Mouse (Mus musculus) liver, embryonic 12.5 days (tissue): ENCODE results near the gene Gm36864. TPM values are rescaled to one million over a fixed set of nuclear protein-coding genes. Genes with fewer than 3 reads are reported as not detected.
"Not testable (repeated sequence)": the region's sequence is repeated elsewhere in the genome, so short reads cannot be mapped to it uniquely, and the experiment has no call there.

ENCODE experiments used
- ATAC-seq: fragments of 200-750 bp; cut with Nextera tagmentation; 2 replicates; pipeline ENCODE4 v1.8.0; 2017; ENCODE audit warnings: moderate number of reproducible peaks, mild to moderate bottlenecking, moderate library complexity
- H3K27ac ChIP-seq: fragments of 300-500 bp; sonication (generic); 2 replicates; pipeline ENCODE4 v1.5.1; 2016; ENCODE audit warnings: mild to moderate bottlenecking
- H3K27me3 ChIP-seq: fragments of 300-500 bp; sonication (generic); replicated peaks from 2 replicates; pipeline ENCODE4 v1.6.1; 2016; ENCODE audit warnings: mild to moderate bottlenecking, moderate library complexity
- H3K36me3 ChIP-seq: fragments of 300-500 bp; sonication (generic); 2 replicates; pipeline ENCODE4 v1.6.1; 2016; ENCODE audit warnings: mild to moderate bottlenecking, moderate library complexity
- H3K4me1 ChIP-seq: fragments of 300-500 bp; sonication (generic); 2 replicates; pipeline ENCODE4 v1.6.1; 2016
- H3K4me2 ChIP-seq: fragments of 300-500 bp; sonication (generic); 2 replicates; pipeline ENCODE4 v1.6.1; 2016; ENCODE audit warnings: mild to moderate bottlenecking, moderate library complexity
- H3K4me3 ChIP-seq: fragments of 300-500 bp; sonication (generic); 2 replicates; pipeline ENCODE4 v1.5.1; 2016; ENCODE audit warnings: mild to moderate bottlenecking, moderate library complexity
- H3K9ac ChIP-seq: fragments of 300-500 bp; sonication (generic); 2 replicates; pipeline ENCODE4 v1.6.1; 2016; ENCODE audit warnings: mild to moderate bottlenecking, moderate library complexity
- H3K9me3 ChIP-seq: fragments of 300-500 bp; sonication (generic); replicated peaks from 2 replicates; pipeline ENCODE4 v1.6.1; 2016; ENCODE audit warnings: mild to moderate bottlenecking, moderate library complexity
- WGBS: fragments of 180-500 bp; shearing (Covaris S2); methylation state at CpG from one replicate; pipeline ENCODE4 v1.1.7; 2016; ENCODE audit not compliant: insufficient replicate concordance; 5-methylcytosine and 5-hydroxymethylcytosine counted together
- polyA plus RNA-seq: library from polyadenylated mRNA; unstranded; fragments of >200 nt; fragmentation: Nextera tagmentation; extraction: Ambion mirVana; gene quantifications from 2 replicates; pipeline ENCODE4 v1.2.1, GENCODE M21; 2016

The Gm36864 gene
- polyA plus RNA-seq: 0.08 TPM in 1 of 2 replicates, not detected in the other

DNA sequence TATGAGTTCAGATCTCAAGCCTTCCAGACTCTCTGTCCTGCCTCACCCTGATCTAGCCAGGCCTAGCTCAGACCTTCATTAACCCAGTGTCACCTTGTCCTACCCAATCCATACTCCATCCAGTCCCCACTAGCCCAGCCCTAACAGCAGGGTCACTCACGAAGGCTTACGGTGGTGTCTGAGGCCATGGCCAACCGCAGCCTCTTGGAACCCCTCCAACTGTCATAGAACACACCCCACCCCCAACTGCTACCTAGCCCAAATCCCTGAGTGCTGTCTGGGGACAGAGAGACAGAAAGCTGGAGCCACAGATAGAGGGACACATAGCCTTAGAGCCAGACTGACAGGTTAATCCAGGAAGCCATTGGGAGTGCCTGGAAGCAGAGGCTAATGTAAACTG lies at the start of gene Gm36864:
Gene Gm36864, plus strand, starts transcription at position 269 of the 400 bp plus-strand sequence.
- Histone ChIP-seq H3K9ac (no peak within 1 kb of the TSS), H3K4me1 (peaks cover 12% of the 10 kb centered on the region), H3K9me3 (no peaks in the 10 kb centered on the region), H3K4me3 (no peak within 1 kb of the TSS), H3K4me2 (no peak within 1 kb of the TSS), H3K27me3 (peaks cover 7% of the 10 kb centered on the region; the same call in 1 of the 2 replicates), H3K36me3 (no peaks in the 10 kb centered on the region), H3K27ac (no peak within 1 kb of the TSS)
- ATAC-seq: no peak
- WGBS: 75% methylated on average over 3 of the region's 3 CpGs

DNA sequence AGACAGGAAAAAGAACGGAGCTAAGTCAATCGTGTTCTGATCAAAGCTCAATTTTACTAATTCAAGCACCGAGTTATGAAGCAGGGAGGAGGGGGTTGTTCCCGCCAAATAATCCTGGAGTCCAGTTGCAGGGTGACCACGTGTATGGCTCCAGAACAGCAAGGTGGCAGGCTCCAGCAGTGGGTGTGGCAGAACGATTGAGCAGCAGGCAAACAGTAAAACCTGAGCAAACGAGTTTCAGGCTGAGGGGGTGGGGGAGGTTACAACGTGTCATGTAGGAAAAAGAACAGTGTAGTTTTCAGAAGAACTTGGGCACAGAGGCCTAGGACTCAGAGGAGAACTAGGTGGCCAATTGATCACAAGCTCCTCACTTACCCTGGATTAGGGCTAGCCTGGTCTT lies 49.5 kb upstream of the Gm36864 start:
- not testable (repeated sequence) for H3K4me1 ChIP-seq, H3K4me2 ChIP-seq, H3K27me3 ChIP-seq, H3K9me3 ChIP-seq, H3K36me3 ChIP-seq, ATAC-seq, H3K9ac ChIP-seq, H3K27ac ChIP-seq, H3K4me3 ChIP-seq
- WGBS: 54% methylated on average over 8 of the region's 8 CpGs

DNA sequence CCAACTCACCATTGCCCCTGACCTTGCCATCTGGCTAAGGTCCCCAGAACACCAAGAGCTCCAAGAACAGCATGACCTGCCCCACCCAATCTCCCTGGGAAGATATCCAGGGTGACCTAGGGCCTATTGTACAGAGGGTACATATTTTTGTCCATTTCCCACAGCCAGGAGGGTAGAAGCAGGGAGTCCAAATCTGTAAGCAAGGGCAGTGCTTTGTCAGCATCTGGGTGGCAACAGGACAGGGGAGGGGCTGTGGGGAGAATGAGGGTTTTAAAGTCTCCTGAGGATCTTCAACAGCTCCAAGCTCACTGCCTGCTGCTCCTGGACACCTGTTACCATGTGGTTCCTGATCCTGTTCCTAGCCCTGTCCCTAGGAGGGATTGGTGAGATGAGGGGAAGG lies 48.0 kb upstream of the Gm36864 start, which contains the start of gene Klk1b24:
Gene Klk1b24, plus strand, starts transcription at position 301 of the 400 bp plus-strand sequence.
- H3K9ac ChIP-seq, ATAC-seq, H3K4me3 ChIP-seq, H3K9me3 ChIP-seq, H3K27me3 ChIP-seq, H3K27ac ChIP-seq, H3K4me2 ChIP-seq, H3K4me1 ChIP-seq, H3K36me3 ChIP-seq: not testable (repeated sequence)

- ATAC-seq, H3K27me3 ChIP-seq, H3K4me3 ChIP-seq, H3K9me3 ChIP-seq, H3K36me3 ChIP-seq, H3K4me1 ChIP-seq, H3K4me2 ChIP-seq, H3K27ac ChIP-seq, H3K9ac ChIP-seq: not testable (repeated sequence)
- 56% methylated on average over 1 of the region's 1 CpGs for WGBS
These were observed 42.5 kb upstream of the Gm36864 start for GRCm38 (mm10) chr7:44193466-44193865.

GRCm38 (mm10) chr7:44197891-44198290 lies 38.1 kb upstream of the Gm36864 start, which contains the start of gene Klk1b3:
Klk1b3 (plus strand) TSS chr7:44198191.
- no peak for ATAC-seq
- Histone ChIP-seq H3K4me3 (no peak within 1 kb of the TSS), H3K36me3 (no peaks in the 10 kb centered on the region), H3K27me3 (no peaks in the 10 kb centered on the region), H3K4me1 (no peaks in the 10 kb centered on the region), H3K4me2 (no peak within 1 kb of the TSS), H3K9me3 (no peaks in the 10 kb centered on the region), H3K27ac (no peak within 1 kb of the TSS), H3K9ac (no peak within 1 kb of the TSS)
- WGBS: 43% methylated on average over 3 of the region's 3 CpGs

DNA sequence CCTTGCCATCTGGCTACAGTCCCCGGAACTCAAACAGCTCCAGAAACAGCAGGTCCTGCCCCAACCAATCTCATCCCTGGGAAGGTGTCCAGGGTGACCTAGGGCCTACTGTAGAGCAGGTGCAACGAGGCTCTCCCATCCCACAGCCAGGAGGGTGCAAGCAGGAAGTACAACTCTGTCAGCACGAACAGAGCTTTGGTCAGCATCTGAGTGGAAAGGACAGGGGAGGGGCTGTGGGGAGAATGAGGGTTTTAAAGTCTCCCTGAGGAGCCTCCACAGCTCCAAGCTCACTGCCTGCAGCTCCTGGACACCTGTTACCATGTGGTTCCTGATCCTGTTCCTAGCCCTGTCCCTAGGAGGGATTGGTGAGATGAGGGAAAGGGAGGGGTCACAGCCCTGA lies 28.8 kb upstream of the Gm36864 start, which contains the start of gene Klk1b4:
Gene Klk1b4, plus strand, starts transcription at position 301 of the 400 bp plus-strand sequence.
- WGBS: 34% methylated on average over 3 of the region's 3 CpGs
- not testable (repeated sequence) for H3K9me3 ChIP-seq, H3K4me2 ChIP-seq, H3K9ac ChIP-seq, ATAC-seq, H3K27me3 ChIP-seq, H3K4me1 ChIP-seq, H3K27ac ChIP-seq, H3K36me3 ChIP-seq, H3K4me3 ChIP-seq

GRCm38 (mm10) chr7:44208307-44208706 lies 27.7 kb upstream of the Gm36864 start:
- ATAC-seq: no peak
- Histone ChIP-seq H3K36me3 (no peaks in the 10 kb centered on the region), H3K4me1 (no peaks in the 10 kb centered on the region), H3K4me2 (no peak overlapping the region), H3K27me3 (no peaks in the 10 kb centered on the region), H3K9ac (no peak overlapping the region), H3K9me3 (no peaks in the 10 kb centered on the region), H3K27ac (no peak overlapping the region), H3K4me3 (no peak overlapping the region)
- 58% methylated on average over 3 of the region's 3 CpGs for WGBS

- no peak within 1 kb of the TSS for H3K27ac ChIP-seq
- H3K36me3 ChIP-seq: no peaks in the 10 kb centered on the region
- H3K4me2 ChIP-seq: no peak within 1 kb of the TSS
- H3K4me1 ChIP-seq: no peaks in the 10 kb centered on the region
- no peak for ATAC-seq
- H3K9ac ChIP-seq: no peak within 1 kb of the TSS
- H3K4me3 ChIP-seq: no peak within 1 kb of the TSS
- H3K27me3 ChIP-seq: peaks cover 6% of the 10 kb centered on the region; the same call in 1 of the 2 replicates
- 64% methylated on average over 1 of the region's 1 CpGs for WGBS
- H3K9me3 ChIP-seq: no peaks in the 10 kb centered on the region
These were observed 20.3 kb upstream of the Gm36864 start, which contains the start of gene Klk1b5 for GRCm38 (mm10) chr7:44215645-44216044. Klk1b5 (plus strand) TSS chr7:44215945.

GRCm38 (mm10) chr7:44221601-44222000 lies 14.4 kb upstream of the Gm36864 start:
- 47% methylated on average over 9 of the region's 10 CpGs for WGBS
- H3K36me3 ChIP-seq, H3K27me3 ChIP-seq, H3K4me1 ChIP-seq, H3K9me3 ChIP-seq, H3K27ac ChIP-seq, H3K9ac ChIP-seq, H3K4me3 ChIP-seq: not testable (repeated sequence)
- peak overlapping the region; percentile 3; the same call in 1 of the 2 replicates for H3K4me2 ChIP-seq
- peak; percentile 52; the same call in 1 of the 2 replicates for ATAC-seq

GRCm38 (mm10) chr7:44222335-44222734 lies 13.6 kb upstream of the Gm36864 start:
- H3K27ac ChIP-seq, H3K9me3 ChIP-seq, H3K27me3 ChIP-seq, H3K4me2 ChIP-seq, H3K4me3 ChIP-seq, H3K9ac ChIP-seq, H3K36me3 ChIP-seq, ATAC-seq, H3K4me1 ChIP-seq: not testable (repeated sequence)
- WGBS: 51% methylated on average over 6 of the region's 6 CpGs

DNA sequence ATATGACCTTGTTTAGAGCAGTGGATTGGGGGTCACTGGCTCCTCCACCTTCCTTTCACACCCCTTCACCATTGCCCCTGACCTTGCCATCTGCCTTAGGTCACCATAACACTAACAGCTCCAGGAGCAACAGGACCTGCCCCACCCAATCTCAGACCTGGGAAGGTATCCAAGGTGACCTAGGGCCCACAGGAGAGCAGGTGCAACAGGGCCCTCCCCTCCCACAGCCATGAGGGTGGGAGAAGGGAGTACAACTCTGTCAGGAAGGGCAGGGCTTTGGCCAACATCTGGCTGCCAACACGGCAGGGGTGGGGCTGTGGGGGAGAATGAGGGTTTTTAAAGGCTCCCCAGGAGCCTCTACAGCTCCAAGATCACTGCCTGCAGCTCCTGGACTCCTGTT lies 10.9 kb upstream of the Gm36864 start, which contains the start of gene Klk1:
Gene Klk1, plus strand, starts transcription at position 285 of the 400 bp plus-strand sequence.
- Histone ChIP-seq H3K9me3 (no peaks in the 10 kb centered on the region), H3K4me1 (peaks cover 4% of the 10 kb centered on the region; the same call in 1 of the 2 replicates), H3K4me2 (no peak within 1 kb of the TSS), H3K27ac (no peak within 1 kb of the TSS), H3K4me3 (no peak within 1 kb of the TSS), H3K36me3 (no peaks in the 10 kb centered on the region), H3K9ac (no peak within 1 kb of the TSS), H3K27me3 (peaks cover 3% of the 10 kb centered on the region; the same call in 1 of the 2 replicates)
- no peak for ATAC-seq
- WGBS: 29% methylated on average over 1 of the region's 1 CpGs

GRCm38 (mm10) chr7:44239913-44240312 lies 3.9 kb downstream of the Gm36864 start:
- Histone ChIP-seq H3K36me3 (no peaks in the 10 kb centered on the region), H3K27ac (no peak overlapping the region), H3K4me2 (no peak overlapping the region), H3K4me3 (no peak overlapping the region), H3K9ac (no peak overlapping the region), H3K9me3 (no peaks in the 10 kb centered on the region), H3K4me1 (peaks cover 16% of the 10 kb centered on the region), H3K27me3 (peaks cover 7% of the 10 kb centered on the region; the same call in 1 of the 2 replicates)
- ATAC-seq: no peak
- WGBS: 16% methylated on average over 2 of the region's 2 CpGs

DNA sequence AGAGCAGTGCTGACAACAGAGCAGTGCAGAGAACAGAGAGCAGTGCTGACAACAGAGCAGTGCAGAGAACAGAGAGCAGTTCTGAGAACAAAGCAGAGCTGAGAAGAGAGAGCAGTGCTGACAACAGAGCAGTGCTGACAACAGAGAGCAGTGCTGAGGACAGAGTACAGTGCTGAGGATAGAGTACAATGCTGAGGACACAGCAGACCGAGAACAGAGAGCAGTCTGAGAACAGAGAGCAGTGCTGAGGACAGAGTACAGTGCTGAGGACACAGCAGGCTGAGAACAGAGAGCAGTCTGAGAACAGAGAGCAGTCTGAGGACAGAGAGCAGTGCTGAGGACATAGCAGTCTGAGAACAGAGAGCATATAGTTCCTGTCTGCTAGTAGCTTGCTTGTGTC lies 4.7 kb downstream of the Gm36864 start:
- Histone ChIP-seq H3K9me3 (no peaks in the 10 kb centered on the region), H3K9ac (no peak overlapping the region), H3K36me3 (no peaks in the 10 kb centered on the region), H3K4me2 (no peak overlapping the region), H3K27me3 (peaks cover 6% of the 10 kb centered on the region; the same call in 1 of the 2 replicates), H3K4me1 (peaks cover 24% of the 10 kb centered on the region), H3K27ac (no peak overlapping the region), H3K4me3 (no peak overlapping the region)
- 25% methylated on average over 1 of the region's 1 CpGs for WGBS
- no peak for ATAC-seq
